Mouse (Mus musculus) hindbrain, embryonic 16.5 days (tissue): ENCODE data around the gene Kif6. TPM values are rescaled to one million over a fixed set of nuclear protein-coding genes. Genes with fewer than 3 reads are reported as not detected.
A peak's percentile ranks its signal among the peaks of the same experiment; 100 is the strongest.

Source experiments
- ATAC-seq: fragments of 200-750 bp; cut with Nextera tagmentation; 2 replicates; pipeline ENCODE4 v1.8.0; 2017; ENCODE audit warnings: moderate TSS enrichment, moderate library complexity
- H3K27ac ChIP-seq: fragments of 300-500 bp; sonication (generic); 2 replicates; pipeline ENCODE4 v1.5.1; 2014; ENCODE audit warnings: low read depth, mild to moderate bottlenecking, control low read depth, low read length, moderate library complexity
- H3K27me3 ChIP-seq: fragments of 300-500 bp; sonication (generic); replicated peaks from 2 replicates; pipeline ENCODE4 v1.6.1; 2014; ENCODE audit warnings: low read length; ENCODE audit not compliant: control insufficient read depth, insufficient read depth
- H3K36me3 ChIP-seq: fragments of 300-500 bp; sonication (generic); 2 replicates; pipeline ENCODE4 v1.6.1; 2014; ENCODE audit warnings: mild to moderate bottlenecking, low read length, moderate library complexity, mixed read lengths; ENCODE audit not compliant: control insufficient read depth, insufficient read depth
- H3K4me1 ChIP-seq: fragments of 300-500 bp; sonication (generic); 2 replicates; pipeline ENCODE4 v1.6.1; 2014; ENCODE audit warnings: low read depth, low read length; ENCODE audit not compliant: control insufficient read depth, insufficient read depth
- H3K4me2 ChIP-seq: fragments of 300-500 bp; sonication (generic); 2 replicates; pipeline ENCODE4 v1.6.1; 2014; ENCODE audit warnings: mild to moderate bottlenecking, low read length, control low read depth, moderate library complexity
- H3K4me3 ChIP-seq: fragments of 300-500 bp; sonication (generic); 2 replicates; pipeline ENCODE4 v1.5.1; 2014; ENCODE audit warnings: mild to moderate bottlenecking, low read length, control low read depth, moderate library complexity
- H3K9ac ChIP-seq: fragments of 300-500 bp; sonication (generic); 2 replicates; pipeline ENCODE4 v1.6.1; 2014; ENCODE audit warnings: low read depth, mild to moderate bottlenecking, control low read depth, low read length, moderate library complexity
- H3K9me3 ChIP-seq: fragments of 300-500 bp; sonication (generic); 2 replicates; pipeline ENCODE4 v1.6.1; 2014; ENCODE audit warnings: mild to moderate bottlenecking, low read length, moderate library complexity; ENCODE audit not compliant: control insufficient read depth
- WGBS: fragments of 180-500 bp; shearing (Covaris S2); extraction: QIAGEN DNeasy Blood & Tissue Kit; methylation state at CpG from one replicate; pipeline ENCODE4 v1.1.7; 2014; 5-methylcytosine and 5-hydroxymethylcytosine counted together
- polyA plus RNA-seq: library from polyadenylated mRNA; unstranded; fragments of >200 nt; fragmentation: Nextera tagmentation; extraction: Ambion mirVana; gene quantifications from 2 replicates; pipeline ENCODE4 v1.2.1, GENCODE M21; 2015

Gene Kif6
- polyA plus RNA-seq, 1 experiment from 2014 or later = 2.0 TPM

- Histone ChIP-seq H3K4me3 (no peak overlapping the region), H3K9me3 (no peaks in the 10 kb centered on the region), H3K9ac (no peak overlapping the region), H3K4me1 (no peaks in the 10 kb centered on the region), H3K27ac (no peak overlapping the region), H3K36me3 (no peaks in the 10 kb centered on the region), H3K27me3 (no peaks in the 10 kb centered on the region), H3K4me2 (no peak overlapping the region)
- ATAC-seq = no peak
- 69% methylated on average over 11 of the region's 11 CpGs for WGBS
Observed at GRCm38 (mm10) chr17:49761260-49761659, 146.3 kb downstream of the Kif6 start.

GRCm38 (mm10) chr17:49761838-49762237 lies 146.9 kb downstream of the Kif6 start:
- no peak overlapping the region for H3K4me3 ChIP-seq
- no peaks in the 10 kb centered on the region for H3K27me3 ChIP-seq
- 79% methylated on average over 8 of the region's 8 CpGs for WGBS
- no peaks in the 10 kb centered on the region for H3K36me3 ChIP-seq
- ATAC-seq = no peak
- H3K4me1 ChIP-seq = no peaks in the 10 kb centered on the region
- H3K9me3 ChIP-seq = no peaks in the 10 kb centered on the region
- no peak overlapping the region for H3K27ac ChIP-seq
- no peak overlapping the region for H3K4me2 ChIP-seq
- no peak overlapping the region for H3K9ac ChIP-seq

- 66% methylated on average over 6 of the region's 6 CpGs for WGBS
- Histone ChIP-seq H3K4me1 (peaks cover 3% of the 10 kb centered on the region; the same call in 1 of the 2 replicates), H3K9me3 (no peaks in the 10 kb centered on the region), H3K4me2 (no peak overlapping the region), H3K9ac (no peak overlapping the region), H3K27me3 (no peaks in the 10 kb centered on the region), H3K36me3 (no peaks in the 10 kb centered on the region), H3K27ac (no peak overlapping the region), H3K4me3 (no peak overlapping the region)
- ATAC-seq = no peak
Observed at GRCm38 (mm10) chr17:49764963-49765362, 150.0 kb downstream of the Kif6 start.

GRCm38 (mm10) chr17:49767717-49768370 lies 152.9 kb downstream of the Kif6 start:
- 16% methylated on average over 10 of the region's 10 CpGs for whole genome bisulfite sequencing
- Histone ChIP-seq H3K9me3 (no peaks in the 10 kb centered on the region), H3K4me3 (no peak overlapping the region), H3K4me1 (peaks cover 3% of the 10 kb centered on the region; the same call in 1 of the 2 replicates), H3K9ac (no peak overlapping the region), H3K27me3 (no peaks in the 10 kb centered on the region), H3K27ac (no peak overlapping the region), H3K4me2 (peak overlapping the region; percentile 2; the same call in 1 of the 2 replicates), H3K36me3 (no peaks in the 10 kb centered on the region)
- ATAC-seq = peak; percentile 69

- Histone ChIP-seq H3K9me3 (no peaks in the 10 kb centered on the region), H3K4me1 (peaks cover 3% of the 10 kb centered on the region; the same call in 1 of the 2 replicates), H3K27ac (no peak overlapping the region), H3K36me3 (no peaks in the 10 kb centered on the region), H3K27me3 (no peaks in the 10 kb centered on the region), H3K4me3 (no peak overlapping the region), H3K9ac (no peak overlapping the region), H3K4me2 (no peak overlapping the region)
- WGBS = 75% methylated on average over 10 of the region's 10 CpGs
- ATAC-seq = no peak
Observed at GRCm38 (mm10) chr17:49771703-49772315, 156.9 kb downstream of the Kif6 start.

- Histone ChIP-seq H3K27ac (no peak overlapping the region), H3K9ac (no peak overlapping the region), H3K27me3 (no peaks in the 10 kb centered on the region), H3K4me2 (no peak overlapping the region), H3K36me3 (no peaks in the 10 kb centered on the region), H3K9me3 (no peaks in the 10 kb centered on the region; the same call in 1 of the 2 replicates), H3K4me3 (no peak overlapping the region), H3K4me1 (no peaks in the 10 kb centered on the region)
- WGBS = 82% methylated on average over 13 of the region's 13 CpGs
- ATAC-seq = no peak
Observed at GRCm38 (mm10) chr17:49777115-49777839, 162.3 kb downstream of the Kif6 start.

GRCm38 (mm10) chr17:49779066-49779465 lies 164.1 kb downstream of the Kif6 start:
- no peaks in the 10 kb centered on the region for H3K27me3 ChIP-seq
- ATAC-seq = no peak
- no peaks in the 10 kb centered on the region; the same call in 1 of the 2 replicates for H3K9me3 ChIP-seq
- H3K36me3 ChIP-seq = no peaks in the 10 kb centered on the region
- H3K4me1 ChIP-seq = no peaks in the 10 kb centered on the region
- whole genome bisulfite sequencing = 95% methylated on average over 4 of the region's 4 CpGs
- H3K4me2 ChIP-seq = no peak overlapping the region
- H3K4me3 ChIP-seq = no peak overlapping the region
- no peak overlapping the region for H3K9ac ChIP-seq
- H3K27ac ChIP-seq = no peak overlapping the region

GRCm38 (mm10) chr17:49779576-49779975 lies 164.6 kb downstream of the Kif6 start:
- H3K27me3 ChIP-seq = no peaks in the 10 kb centered on the region
- no peaks in the 10 kb centered on the region for H3K36me3 ChIP-seq
- no peaks in the 10 kb centered on the region; the same call in 1 of the 2 replicates for H3K9me3 ChIP-seq
- 0 out of 2 replicates have a peak, but pooled peaks have one; percentile 56 for ATAC-seq
- H3K4me1 ChIP-seq = no peaks in the 10 kb centered on the region
- H3K9ac ChIP-seq = no peak overlapping the region
- H3K4me2 ChIP-seq = no peak overlapping the region
- WGBS = 69% methylated on average over 3 of the region's 3 CpGs
- no peak overlapping the region for H3K27ac ChIP-seq
- no peak overlapping the region for H3K4me3 ChIP-seq

GRCm38 (mm10) chr17:49785851-49786250 lies 170.9 kb downstream of the Kif6 start:
- 91% methylated on average over 5 of the region's 5 CpGs for WGBS
- H3K9ac ChIP-seq = no peak overlapping the region
- H3K4me2 ChIP-seq = no peak overlapping the region
- H3K9me3 ChIP-seq = no peaks in the 10 kb centered on the region; the same call in 1 of the 2 replicates
- no peaks in the 10 kb centered on the region for H3K36me3 ChIP-seq
- H3K27ac ChIP-seq = no peak overlapping the region
- H3K4me3 ChIP-seq = no peak overlapping the region
- H3K4me1 ChIP-seq = no peaks in the 10 kb centered on the region
- no peak for ATAC-seq
- no peaks in the 10 kb centered on the region for H3K27me3 ChIP-seq
